Mouse (Mus musculus) layer of hippocampus, adult 18-20 months (tissue): ENCODE results near the gene Ndn. TPM values are rescaled to one million over a fixed set of nuclear protein-coding genes. Genes with fewer than 3 reads are reported as not detected.

Source experiments
- total RNA-seq, 2 experiments: library from RNA; stranded (reverse); gene quantifications; 2 replicates each; pipeline ENCODE4 v1.2.3; 2021

The Ndn gene
- total RNA-seq, 2 experiments from 2014 or later, result 119 to 137 TPM

Other genes starting within 250 kb of the Ndn start
- gene Magel2, start 30.4 kb downstream of the Ndn start, total RNA-seq, result 1 to 10 TPM; 1.3 to 1.7 TPM
- under 1 TPM; 0.45 to 0.53 TPM for gene Mkrn3, start 73.6 kb downstream of the Ndn start, total RNA-seq
- gene Peg12, start 117.9 kb downstream of the Ndn start, total RNA-seq, result under 1 TPM; 0.28 to 0.42 TPM